Mouse (Mus musculus): ENCODE measurements at regions not wholly inside any gene's neighbourhood (a gene's known extent, or its start where the extent isn't known, plus 50 kb on each side); places are given as distances from the start of the nearest gene placed in this dataset.

- TF ChIP-seq RAD21 (IDR thresholded peaks at IDR 0.05; ENCODE audit: low read depth, low read length) (no peak), TCF12 (IDR thresholded peaks at IDR 0.05; ENCODE audit: low read depth, low read length) (no peak), MEF2A (IDR thresholded peaks at IDR 0.05; ENCODE audit: borderline replicate concordance, low read depth, low read length) (no peak), POLR2A (IDR thresholded peaks at IDR 0.05; ENCODE audit: low read depth, low read length) (no peak), MAX (IDR thresholded peaks at IDR 0.05; ENCODE audit: low read length) (no peak), NELFE (IDR thresholded peaks at IDR 0.05; ENCODE audit: low read depth, low read length) (no peak), POLR2AphosphoS2 (IDR thresholded peaks at IDR 0.05; ENCODE audit: low read depth, low read length) (no peak), CTCF (conservative IDR thresholded peaks at IDR 0.05 in 1 of 2, IDR thresholded peaks at IDR 0.05 in 1 of 2; ENCODE audit: low read depth in 2 of 2, low read length in 2 of 2) (no peak), GABPA (IDR thresholded peaks at IDR 0.05; ENCODE audit: insufficient replicate concordance, low read depth, low read length) (no peak)
Observed at GRCm38 (mm10) chr10:96232889-96233288, 96.5 kb downstream of the Gm5426 start.

All from CH12.LX (cell line).